Mouse (Mus musculus) olfactory bulb, adult 2 months (tissue): ENCODE measurements around the gene Trio.

Experiments
- CTCF ChIP-seq: fragments of 200-500 bp; IDR thresholded peaks from 2 replicates; pipeline ENCODE4 v1.5.1; 2012; ENCODE audit warnings: low read depth, mild to moderate bottlenecking, low read length, moderate library complexity; ENCODE audit not compliant: insufficient read depth
- POLR2A ChIP-seq: fragments of 200-500 bp; IDR thresholded peaks from 2 replicates; pipeline ENCODE4 v1.6.1; 2012; ENCODE audit warnings: mild to moderate bottlenecking, low read depth, low read length, moderate library complexity; ENCODE audit not compliant: insufficient read depth

GRCm38 (mm10) chr15:27947880-27948279 lies 77.8 kb downstream of the Trio start:
- TF ChIP-seq CTCF: no peak
- TF ChIP-seq POLR2A: no peak
